Mouse (Mus musculus): Measurements from ENCODE around the gene Trmt13.

Trmt13 gene

GRCm38 (mm10) chr3:116640024-116640423, 25.6 kb upstream of the Trmt13 start:
- TF ChIP-seq GATA4 (IDR thresholded peaks at IDR 0.05; ENCODE audit: insufficient replicate concordance, low read length) = no peak

DNA sequence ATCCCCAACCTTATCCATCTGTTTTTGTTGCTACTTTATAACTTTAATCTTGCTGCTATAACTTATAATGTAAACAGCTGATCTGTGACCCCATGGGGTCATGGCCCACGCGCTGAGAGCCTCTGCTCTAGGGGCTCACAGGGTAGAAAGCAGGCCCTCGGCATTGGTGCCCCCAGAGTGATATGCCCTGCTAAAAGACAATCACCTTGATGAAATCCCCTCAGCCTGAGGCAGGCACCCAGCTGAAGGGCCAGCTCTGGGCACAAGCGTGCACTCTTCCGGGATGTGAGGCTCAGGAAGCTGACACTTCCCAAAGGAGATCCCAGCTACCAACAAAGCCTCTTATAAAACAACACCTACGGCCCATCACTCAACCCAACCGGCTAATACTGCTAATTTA, 24.2 kb upstream of the Trmt13 start:
- no peak for TF ChIP-seq GATA4 (IDR thresholded peaks at IDR 0.05; ENCODE audit: insufficient replicate concordance, low read length)

DNA sequence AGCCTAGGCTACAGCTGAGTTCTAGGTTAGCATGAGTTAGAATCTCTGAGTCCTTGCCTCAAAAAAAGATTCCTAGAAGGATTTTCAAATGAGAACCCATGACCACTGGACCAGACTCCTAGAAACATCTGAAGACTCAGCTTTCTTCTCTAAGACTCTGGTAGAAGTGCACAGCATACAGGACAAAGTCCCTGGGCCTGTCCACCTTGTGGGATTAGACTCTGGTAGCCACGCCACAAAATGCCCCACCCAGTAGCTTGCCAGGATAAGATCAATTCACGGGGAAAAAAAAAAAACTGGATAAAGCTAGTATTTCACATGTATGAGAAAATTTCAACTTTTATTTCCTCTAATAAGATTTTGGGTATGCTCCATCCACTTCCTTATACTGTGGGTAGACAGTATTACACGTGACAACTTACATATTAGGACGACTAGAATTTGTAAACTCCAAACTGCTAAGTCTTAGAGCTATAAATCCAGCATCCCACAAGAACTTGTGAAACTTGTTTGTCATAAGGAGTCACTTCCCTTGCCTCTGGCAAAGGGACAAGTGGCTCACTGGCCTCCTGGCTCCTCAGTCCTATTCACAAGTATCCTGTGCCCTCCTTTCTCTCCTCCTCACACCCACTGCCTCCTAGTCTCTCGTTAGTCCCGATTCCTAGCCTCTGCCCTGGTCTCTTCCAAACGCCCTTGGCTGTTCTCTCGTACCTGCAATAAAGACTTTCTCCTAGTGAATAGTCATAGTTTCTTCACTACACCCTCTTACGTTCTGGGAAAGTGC, 23.5 kb upstream of the Trmt13 start:
- no peak for TF ChIP-seq GATA4 (IDR thresholded peaks at IDR 0.05; ENCODE audit: insufficient replicate concordance, low read length)

GRCm38 (mm10) chr3:116635799-116636198, 21.4 kb upstream of the Trmt13 start:
- no peak for TF ChIP-seq GATA4 (IDR thresholded peaks at IDR 0.05; ENCODE audit: insufficient replicate concordance, low read length)

GRCm38 (mm10) chr3:116634853-116635252, 20.5 kb upstream of the Trmt13 start:
- TF ChIP-seq GATA4 (IDR thresholded peaks at IDR 0.05; ENCODE audit: insufficient replicate concordance, low read length) = no peak

GRCm38 (mm10) chr3:116634091-116634490, 19.7 kb upstream of the Trmt13 start:
- TF ChIP-seq GATA4 (IDR thresholded peaks at IDR 0.05; ENCODE audit: insufficient replicate concordance, low read length) = no peak

- no peak for TF ChIP-seq GATA4 (IDR thresholded peaks at IDR 0.05; ENCODE audit: insufficient replicate concordance, low read length)
These were observed 18.6 kb upstream of the Trmt13 start for GRCm38 (mm10) chr3:116632971-116633370.

GRCm38 (mm10) chr3:116631459-116631858, 17.1 kb upstream of the Trmt13 start:
- TF ChIP-seq GATA4 (IDR thresholded peaks at IDR 0.05; ENCODE audit: insufficient replicate concordance, low read length) = no peak

- no peak for TF ChIP-seq GATA4 (IDR thresholded peaks at IDR 0.05; ENCODE audit: insufficient replicate concordance, low read length)
These were observed 8.3 kb upstream of the Trmt13 start for GRCm38 (mm10) chr3:116622641-116623040.

DNA sequence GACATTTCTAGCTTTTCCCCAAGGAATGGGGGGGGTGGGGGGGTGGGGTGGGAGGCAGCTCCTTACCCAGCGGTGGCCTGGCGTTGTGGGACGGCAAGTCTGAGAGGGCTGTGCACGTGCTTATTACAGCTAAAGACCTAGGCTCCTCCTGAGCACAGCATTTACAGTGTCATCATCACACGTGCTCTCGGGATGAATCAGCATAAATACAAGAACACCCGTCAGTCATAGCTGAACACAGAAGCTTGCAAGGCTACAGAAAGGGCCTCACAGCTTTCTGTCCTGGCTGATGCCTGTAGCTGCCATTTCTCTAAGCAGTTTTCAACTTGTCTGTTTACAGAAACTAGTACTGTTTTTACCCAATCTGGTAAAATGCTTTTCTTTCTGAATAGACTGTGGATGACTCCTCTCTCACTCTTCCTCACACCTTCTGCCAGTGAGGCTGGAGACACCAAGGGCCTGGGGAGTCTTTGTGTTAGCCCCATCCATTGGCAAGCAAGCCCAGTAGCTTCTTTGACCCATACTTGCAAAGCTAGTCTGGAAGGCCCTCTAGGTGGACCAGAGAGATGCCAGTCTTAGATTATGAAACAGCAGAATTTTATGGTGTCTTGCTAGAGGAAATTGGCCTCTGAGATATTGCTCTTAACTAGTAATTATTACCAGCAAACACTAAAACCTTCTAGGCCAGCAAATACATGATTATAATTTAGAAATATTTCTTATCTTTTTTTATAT, 6.4 kb upstream of the Trmt13 start:
- TF ChIP-seq GATA4 (IDR thresholded peaks at IDR 0.05; ENCODE audit: insufficient replicate concordance, low read length) = no peak

GRCm38 (mm10) chr3:116618855-116619254, 4.5 kb upstream of the Trmt13 start:
- no peak for TF ChIP-seq GATA4 (IDR thresholded peaks at IDR 0.05; ENCODE audit: insufficient replicate concordance, low read length)

DNA sequence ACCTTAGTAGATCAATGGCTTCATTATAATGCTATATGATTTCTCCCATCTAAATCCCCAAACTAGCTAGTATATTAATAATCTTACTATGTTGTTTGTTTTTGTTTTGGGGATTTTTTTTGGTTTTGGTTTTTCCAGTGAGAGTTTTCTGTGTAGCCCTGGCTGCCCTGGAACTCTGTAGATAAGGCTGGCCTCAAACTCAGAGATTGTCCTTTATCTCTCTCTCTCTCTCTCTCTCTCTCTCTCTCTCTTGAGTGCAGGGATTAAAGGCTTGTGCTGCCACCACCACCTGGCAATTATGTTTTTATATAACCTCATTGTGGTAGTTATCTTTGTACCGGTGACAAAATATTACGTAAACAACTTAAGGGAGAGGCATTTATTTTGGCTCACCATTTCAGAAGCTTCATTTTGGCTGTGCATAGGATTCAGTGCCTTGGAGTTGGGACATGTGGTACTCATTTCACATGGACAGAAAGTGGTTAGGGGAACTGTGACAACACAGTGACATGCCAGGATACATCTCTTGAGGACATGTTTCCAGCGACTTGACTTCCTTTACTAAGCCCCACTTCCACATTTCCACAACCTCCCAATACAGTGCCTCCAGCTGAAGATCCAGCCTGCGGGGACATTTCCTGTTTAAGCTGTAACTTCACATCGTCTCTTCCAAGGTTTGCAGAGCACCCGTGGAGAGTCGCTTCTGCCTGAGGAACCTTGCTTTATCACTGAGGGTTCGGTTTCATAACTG, 1.1 kb upstream of the Trmt13 start:
- no peak for TF ChIP-seq GATA4 (IDR thresholded peaks at IDR 0.05; ENCODE audit: insufficient replicate concordance, low read length)

DNA sequence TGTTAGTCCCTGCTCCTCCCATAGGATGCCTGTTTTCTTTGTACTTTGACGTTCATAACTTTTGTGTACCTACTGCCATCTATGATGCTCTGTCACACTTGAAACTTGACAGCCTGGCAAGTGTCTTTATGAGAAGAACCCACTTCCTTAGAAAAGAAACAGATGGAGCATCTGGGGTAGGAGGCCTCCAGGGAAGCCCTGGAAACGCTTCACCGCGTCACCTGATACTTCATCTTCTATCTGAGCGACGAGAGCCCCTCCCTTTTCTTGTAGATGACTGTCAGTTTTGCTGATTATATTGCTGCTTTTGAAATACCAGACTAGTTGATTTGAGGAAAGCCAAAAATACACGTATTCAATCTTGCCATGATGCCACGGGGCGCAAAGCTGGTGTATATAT, 9.8 kb downstream of the Trmt13 start:
- TF ChIP-seq GATA4 (IDR thresholded peaks at IDR 0.05; ENCODE audit: insufficient replicate concordance, low read length) = no peak

GRCm38 (mm10) chr3:116601781-116602180, 12.6 kb downstream of the Trmt13 start:
- no peak for TF ChIP-seq GATA4 (IDR thresholded peaks at IDR 0.05; ENCODE audit: insufficient replicate concordance, low read length)

- no peak for TF ChIP-seq GATA4 (IDR thresholded peaks at IDR 0.05; ENCODE audit: insufficient replicate concordance, low read length)
These were observed 13.4 kb downstream of the Trmt13 start for GRCm38 (mm10) chr3:116601005-116601404.

- TF ChIP-seq GATA4 (IDR thresholded peaks at IDR 0.05; ENCODE audit: insufficient replicate concordance, low read length) = no peak
These were observed 14.7 kb downstream of the Trmt13 start for GRCm38 (mm10) chr3:116599705-116600104.
